Mouse (Mus musculus) heart, embryonic 14.5 days (tissue): Measurements from ENCODE around the gene Klf5. TPM values are rescaled to one million over a fixed set of nuclear protein-coding genes. Genes with fewer than 3 reads are reported as not detected.

Experiments used
- ATAC-seq: fragments of 200-750 bp; cut with Nextera tagmentation; 2 replicates; pipeline ENCODE4 v1.8.0; 2017; ENCODE audit warnings: low read depth, moderate TSS enrichment; ENCODE audit not compliant: insufficient number of reproducible peaks, insufficient read depth, low FRiP score
- H3K27ac ChIP-seq, 2 experiments: fragments of 200-500 bp in 1 of 2; fragments of 300-500 bp in 1 of 2; sonication (generic) in 1 of 2; replicated peaks in 1 of 2; 2 replicates each; pipeline ENCODE4 v1.5.1; 2012 to 2014; ENCODE audit warnings: low read depth in 2 of 2, low read length in 2 of 2, control low read depth in 1 of 2, mild to moderate bottlenecking in 1 of 2, mixed read lengths in 1 of 2; ENCODE audit not compliant: control insufficient read depth in 1 of 2, insufficient read depth in 1 of 2
- H3K27me3 ChIP-seq: fragments of 300-500 bp; sonication (generic); 2 replicates; pipeline ENCODE4 v1.6.1; 2014; ENCODE audit warnings: mild to moderate bottlenecking, low read length, control low read depth; ENCODE audit not compliant: control insufficient read depth, insufficient read depth
- H3K36me3 ChIP-seq: fragments of 300-500 bp; sonication (generic); 2 replicates; pipeline ENCODE4 v1.6.1; 2014; ENCODE audit warnings: mild to moderate bottlenecking, control low read depth, low read length, mixed read lengths; ENCODE audit not compliant: control insufficient read depth, insufficient read depth
- H3K4me1 ChIP-seq, 2 experiments: fragments of 200-500 bp in 1 of 2; fragments of 300-500 bp in 1 of 2; sonication (generic) in 1 of 2; 2 replicates each; pipeline ENCODE4 v1.6.1; 2012 to 2014; ENCODE audit warnings: low read length in 2 of 2, control low read depth in 1 of 2, mixed read lengths in 1 of 2; ENCODE audit not compliant: control insufficient read depth in 2 of 2, insufficient read depth in 2 of 2
- H3K4me2 ChIP-seq: fragments of 300-500 bp; sonication (generic); 2 replicates; pipeline ENCODE4 v1.6.1; 2014; ENCODE audit warnings: mild to moderate bottlenecking, low read length
- H3K4me3 ChIP-seq, 2 experiments: fragments of 200-500 bp in 1 of 2; fragments of 300-500 bp in 1 of 2; sonication (generic) in 1 of 2; 2 replicates each; pipeline ENCODE4 v1.5.1; 2012 to 2014; ENCODE audit warnings: low read length in 2 of 2, mild to moderate bottlenecking in 2 of 2, control low read depth in 1 of 2, low read depth in 1 of 2, moderate library complexity in 1 of 2; ENCODE audit not compliant: control insufficient read depth in 1 of 2, insufficient read depth in 1 of 2
- H3K9ac ChIP-seq: fragments of 300-500 bp; sonication (generic); 2 replicates; pipeline ENCODE4 v1.6.1; 2014; ENCODE audit warnings: mild to moderate bottlenecking, low read length
- H3K9me3 ChIP-seq: fragments of 300-500 bp; sonication (generic); 2 replicates; pipeline ENCODE4 v1.6.1; 2016; ENCODE audit warnings: low read length, control low read depth; ENCODE audit not compliant: control insufficient read depth
- WGBS: fragments of 180-500 bp; shearing (Covaris S2); extraction: QIAGEN DNeasy Blood & Tissue Kit; methylation state at CpG from one replicate; pipeline ENCODE4 v1.1.7; 2014; 5-methylcytosine and 5-hydroxymethylcytosine counted together
- polyA plus RNA-seq: library from polyadenylated mRNA; unstranded; fragments of >200 nt; fragmentation: Nextera tagmentation; extraction: Ambion mirVana; gene quantifications from 2 replicates; pipeline ENCODE4 v1.2.1, GENCODE M21; 2014

Klf5 gene
- polyA plus RNA-seq, 1 experiment from 2014 or later = 2.6 TPM

DNA sequence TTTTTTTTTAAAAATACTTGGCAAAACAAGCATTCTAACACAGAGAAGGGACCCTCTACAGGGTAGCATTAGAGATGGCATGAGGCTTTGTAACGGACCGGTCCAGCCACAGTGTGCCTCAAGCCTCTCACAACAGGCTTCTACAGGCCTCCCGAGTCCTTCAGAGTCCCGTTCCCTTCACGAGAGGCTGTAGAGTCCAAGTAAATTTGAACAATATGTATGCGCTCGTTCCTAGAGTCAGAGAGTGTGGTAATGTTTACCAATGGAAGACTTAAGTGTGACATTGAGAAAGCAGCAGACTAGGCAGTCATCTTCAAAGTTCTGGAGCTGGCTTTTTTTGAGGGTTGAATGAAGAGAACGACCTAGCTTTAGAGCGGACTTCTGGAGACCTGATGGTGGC, 11.1 kb downstream of the Klf5 start:
- no peak overlapping the region for H3K27ac ChIP-seq
- H3K9ac ChIP-seq = no peak overlapping the region
- 93% methylated on average over 9 of the region's 9 CpGs for WGBS
- no peaks in the 10 kb centered on the region for H3K27me3 ChIP-seq
- peaks cover 0 to 4% of the 10 kb centered on the region in 2 experiments; a peak in 1 of 4 replicates for H3K4me1 ChIP-seq
- ATAC-seq = no peak
- 0 out of 2 replicates have a peak, but pooled peaks cover 4% of the 10 kb centered on the region for H3K36me3 ChIP-seq
- no peaks in the 10 kb centered on the region for H3K9me3 ChIP-seq
- no peak overlapping the region for H3K4me2 ChIP-seq
- no peak overlapping the region for H3K4me3 ChIP-seq

DNA sequence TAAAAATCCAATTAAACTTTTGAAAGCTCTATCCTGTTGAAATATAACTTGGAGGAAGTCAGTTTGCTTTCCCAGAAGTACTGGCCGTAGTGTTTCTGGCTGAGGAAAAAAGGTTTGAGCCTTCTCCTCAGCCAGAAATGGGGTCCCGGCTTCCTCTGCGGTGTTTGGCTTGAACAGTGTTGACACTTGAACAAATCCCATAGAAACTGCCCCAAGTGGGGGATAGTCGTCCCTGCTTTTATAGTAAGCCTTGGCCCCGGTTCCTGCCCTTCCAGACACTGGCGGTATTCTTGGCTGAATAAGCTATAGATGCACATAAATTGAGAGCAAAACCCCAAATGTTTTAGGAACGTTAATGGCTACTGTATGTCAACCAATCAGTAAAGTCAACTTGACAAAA, 11.9 kb downstream of the Klf5 start:
- no peak for ATAC-seq
- 68% methylated on average over 7 of the region's 7 CpGs for whole genome bisulfite sequencing

DNA sequence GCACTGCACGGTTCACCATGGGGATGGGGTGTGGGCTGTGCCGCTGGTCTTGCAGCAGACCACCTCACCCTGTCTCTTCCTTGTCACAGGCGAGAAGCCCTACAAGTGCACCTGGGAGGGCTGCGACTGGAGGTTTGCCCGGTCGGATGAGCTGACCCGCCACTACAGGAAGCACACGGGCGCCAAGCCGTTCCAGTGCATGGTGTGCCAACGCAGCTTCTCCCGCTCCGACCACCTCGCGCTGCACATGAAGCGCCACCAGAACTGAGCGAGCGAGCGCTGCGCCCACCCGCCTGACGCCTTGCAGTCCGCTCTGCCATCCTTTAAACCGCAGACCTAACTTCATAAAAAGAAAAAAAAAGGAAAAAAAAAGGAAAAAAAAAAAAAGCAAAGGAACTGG, 14.6 kb downstream of the Klf5 start:
- H3K4me1 ChIP-seq = no peaks in the 10 kb centered on the region
- H3K4me2 ChIP-seq = no peak overlapping the region
- H3K27me3 ChIP-seq = no peaks in the 10 kb centered on the region
- H3K27ac ChIP-seq = no peak overlapping the region
- H3K9ac ChIP-seq = no peak overlapping the region
- no peak for ATAC-seq
- no peaks in the 10 kb centered on the region for H3K9me3 ChIP-seq
- 81% methylated on average over 24 of the region's 24 CpGs for WGBS
- 0 out of 2 replicates have a peak, but pooled peaks cover 4% of the 10 kb centered on the region for H3K36me3 ChIP-seq
- H3K4me3 ChIP-seq = no peak overlapping the region

More for the DNA sequence above, 11.9 kb downstream of the Klf5 start:
- Histone ChIP-seq H3K27me3 (no peaks in the 10 kb centered on the region), H3K9me3 (no peaks in the 10 kb centered on the region), H3K36me3 (0 out of 2 replicates have a peak, but pooled peaks cover 4% of the 10 kb centered on the region), H3K4me3 (no peak overlapping the region), H3K9ac (no peak overlapping the region), H3K4me1 (peaks cover 0 to 4% of the 10 kb centered on the region in 2 experiments; a peak in 1 of 4 replicates), H3K4me2 (no peak overlapping the region), H3K27ac (no peak overlapping the region)

DNA sequence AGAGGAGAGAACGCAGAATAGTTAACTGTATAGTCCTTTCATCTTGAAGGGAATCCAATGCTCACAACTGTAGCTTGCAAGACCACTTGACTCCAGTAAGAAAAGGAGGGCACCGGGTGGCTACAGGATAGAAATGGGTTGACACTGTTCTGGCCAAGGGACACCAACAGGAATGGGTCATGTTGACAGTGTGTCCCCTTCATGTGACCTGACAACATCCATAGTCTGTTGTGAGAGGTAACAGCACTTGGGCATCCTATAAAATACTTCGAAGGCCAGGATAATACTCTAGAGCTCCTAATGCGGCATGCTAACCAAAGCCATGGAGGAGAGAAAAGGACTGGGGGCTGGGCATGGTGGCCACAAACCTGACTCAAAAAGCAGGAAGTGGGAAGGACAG, 17.8 kb downstream of the Klf5 start:
- Histone ChIP-seq H3K4me2 (no peak overlapping the region), H3K27me3 (no peaks in the 10 kb centered on the region), H3K9ac (no peak overlapping the region), H3K9me3 (no peaks in the 10 kb centered on the region), H3K4me1 (no peaks in the 10 kb centered on the region), H3K36me3 (0 out of 2 replicates have a peak, but pooled peaks cover 4% of the 10 kb centered on the region), H3K4me3 (no peak overlapping the region), H3K27ac (no peak overlapping the region)
- 91% methylated on average over 4 of the region's 4 CpGs for WGBS
- no peak for ATAC-seq

DNA sequence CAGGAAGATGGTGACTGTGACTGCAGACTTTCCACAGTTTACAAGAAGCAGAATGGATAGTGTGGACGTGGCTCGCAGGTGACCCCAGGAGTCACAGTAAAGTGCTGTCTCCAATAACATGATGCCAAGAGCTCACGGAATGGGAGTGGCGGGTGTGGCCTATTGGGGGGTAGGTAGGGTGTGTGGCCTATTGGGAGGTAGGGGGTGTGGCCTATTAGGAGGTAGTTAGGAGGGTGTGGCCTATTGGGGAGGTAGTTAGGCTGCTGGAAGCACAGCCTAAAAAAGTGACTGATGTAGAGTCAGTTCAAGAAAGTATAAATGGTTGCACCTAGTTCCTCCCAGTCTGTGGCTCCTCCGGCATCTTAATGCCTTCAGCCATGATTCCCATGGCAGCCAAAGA, 22.2 kb downstream of the Klf5 start:
- no peak overlapping the region for H3K4me3 ChIP-seq
- no peaks in the 10 kb centered on the region for H3K9me3 ChIP-seq
- H3K9ac ChIP-seq = no peak overlapping the region
- peaks cover 0 to 2% of the 10 kb centered on the region in 2 experiments; a peak in 1 of 4 replicates for H3K4me1 ChIP-seq
- H3K27ac ChIP-seq = no peak overlapping the region
- H3K4me2 ChIP-seq = no peak overlapping the region
- no peak for ATAC-seq
- 76% methylated on average over 5 of the region's 5 CpGs for WGBS
- no peaks in the 10 kb centered on the region for H3K27me3 ChIP-seq
- no peaks in the 10 kb centered on the region for H3K36me3 ChIP-seq

DNA sequence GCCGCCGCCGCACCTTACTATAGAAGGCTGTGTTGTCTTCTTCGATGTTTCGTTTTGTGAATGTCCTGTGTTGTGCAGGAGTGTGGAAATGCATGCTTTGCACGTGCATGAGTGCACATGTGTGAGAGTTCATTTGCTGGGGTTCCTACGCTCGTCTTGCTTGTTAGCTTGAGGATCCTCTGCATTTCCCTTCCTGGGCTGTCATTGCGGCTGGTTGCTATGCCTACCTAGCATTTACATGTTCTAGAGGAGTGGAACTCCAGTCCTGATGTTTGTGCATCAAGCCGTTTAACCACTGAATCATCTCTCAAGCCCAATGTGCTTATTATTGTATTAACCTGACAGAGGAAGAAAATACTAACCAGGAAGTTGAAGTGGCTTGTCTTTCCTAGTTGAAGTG, 24.9 kb downstream of the Klf5 start:
- Histone ChIP-seq H3K9me3 (no peaks in the 10 kb centered on the region), H3K4me2 (no peak overlapping the region), H3K36me3 (no peaks in the 10 kb centered on the region), H3K27me3 (no peaks in the 10 kb centered on the region), H3K4me3 (no peak overlapping the region), H3K27ac (no peak overlapping the region), H3K4me1 (peaks cover 0 to 2% of the 10 kb centered on the region in 2 experiments; a peak in 1 of 4 replicates), H3K9ac (no peak overlapping the region)
- no peak for ATAC-seq
- 94% methylated on average over 10 of the region's 10 CpGs for WGBS

DNA sequence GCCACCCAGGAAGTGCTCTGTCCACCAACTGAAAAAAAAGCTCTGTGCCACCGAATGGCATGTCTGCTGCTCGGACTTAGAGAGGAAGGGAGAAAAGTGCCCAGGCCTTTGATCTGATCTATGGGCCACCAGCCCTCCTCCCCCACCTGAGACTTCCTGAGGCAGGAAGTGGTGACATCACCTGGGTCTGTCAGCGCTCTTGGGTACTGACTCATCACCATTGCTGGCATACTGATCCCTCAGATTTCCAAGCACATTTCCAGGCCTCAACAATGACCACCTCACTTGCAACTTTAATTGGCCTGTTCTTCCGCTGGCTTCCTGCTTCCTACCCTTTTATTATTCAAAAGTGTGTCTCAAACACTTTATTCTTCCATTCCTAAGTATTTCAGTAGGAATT, 26.0 kb downstream of the Klf5 start:
- Histone ChIP-seq H3K36me3 (no peaks in the 10 kb centered on the region), H3K27ac (no peak overlapping the region), H3K4me1 (peaks cover 0 to 2% of the 10 kb centered on the region in 2 experiments; a peak in 1 of 4 replicates), H3K27me3 (no peaks in the 10 kb centered on the region), H3K4me2 (no peak overlapping the region), H3K9ac (no peak overlapping the region), H3K4me3 (no peak overlapping the region), H3K9me3 (no peaks in the 10 kb centered on the region)
- no peak for ATAC-seq
- 60% methylated on average over 4 of the region's 4 CpGs for WGBS
